Mouse (Mus musculus) ES-Bruce4 (cell line): ENCODE results near the gene Kirrel. TPM values are rescaled to one million over a fixed set of nuclear protein-coding genes. Genes with fewer than 3 reads are reported as not detected.

Experiments
- H3K27ac ChIP-seq: 2 replicates; pipeline ENCODE4 v1.5.1; 2012; ENCODE audit warnings: low read length, inconsistent platforms; ENCODE audit not compliant: insufficient read depth
- H3K27me3 ChIP-seq: 2 replicates; pipeline ENCODE4 v1.6.1; 2012; ENCODE audit warnings: mild to moderate bottlenecking, low read length, inconsistent platforms; ENCODE audit not compliant: control insufficient read depth, poor library complexity, insufficient read depth, severe bottlenecking
- H3K36me3 ChIP-seq: 2 replicates; pipeline ENCODE4 v1.6.1; 2012; ENCODE audit warnings: inconsistent platforms, mild to moderate bottlenecking, low read length, moderate library complexity; ENCODE audit not compliant: control insufficient read depth, poor library complexity, insufficient read depth, severe bottlenecking
- H3K4me1 ChIP-seq: one replicate; pipeline ENCODE4 v1.8.1; 2011; ENCODE audit warnings: low read length; ENCODE audit not compliant: control insufficient read depth, insufficient read depth
- H3K4me3 ChIP-seq: 2 replicates; pipeline ENCODE4 v1.5.1; 2011; ENCODE audit warnings: low read depth, mild to moderate bottlenecking, low read length
- H3K9ac ChIP-seq: 2 replicates; pipeline ENCODE4 v1.6.1; 2012; ENCODE audit warnings: low read depth, mild to moderate bottlenecking, inconsistent platforms; ENCODE audit not compliant: poor library complexity, severe bottlenecking
- H3K9me3 ChIP-seq: replicated peaks from 2 replicates; pipeline ENCODE4 v1.6.1; 2012; ENCODE audit warnings: mild to moderate bottlenecking, low read length, inconsistent platforms; ENCODE audit not compliant: control insufficient read depth, poor library complexity, insufficient read depth, severe bottlenecking
- CTCF ChIP-seq: IDR thresholded peaks from one replicate; pipeline ENCODE4 v1.8.1; 2011; ENCODE audit warnings: low read depth, low read length
- EP300 ChIP-seq: IDR thresholded peaks from 2 replicates; pipeline ENCODE4 v1.6.1; 2011; ENCODE audit warnings: low read depth, low read length; ENCODE audit not compliant: insufficient read depth
- POLR2A ChIP-seq: IDR thresholded peaks from one replicate; pipeline ENCODE4 v1.8.1; 2011; ENCODE audit warnings: low read length; ENCODE audit not compliant: insufficient read depth
- polyA plus RNA-seq: library from polyadenylated mRNA; stranded (reverse); fragments of >200 nt; gene quantifications from 2 replicates; pipeline ENCODE4 v1.2.4, GENCODE M21; 2011; ENCODE audit warnings: low read depth; ENCODE audit not compliant: missing spikeins, insufficient read depth, insufficient read length

Gene Kirrel
- polyA plus RNA-seq, 1 experiment, result 38.3 TPM

DNA sequence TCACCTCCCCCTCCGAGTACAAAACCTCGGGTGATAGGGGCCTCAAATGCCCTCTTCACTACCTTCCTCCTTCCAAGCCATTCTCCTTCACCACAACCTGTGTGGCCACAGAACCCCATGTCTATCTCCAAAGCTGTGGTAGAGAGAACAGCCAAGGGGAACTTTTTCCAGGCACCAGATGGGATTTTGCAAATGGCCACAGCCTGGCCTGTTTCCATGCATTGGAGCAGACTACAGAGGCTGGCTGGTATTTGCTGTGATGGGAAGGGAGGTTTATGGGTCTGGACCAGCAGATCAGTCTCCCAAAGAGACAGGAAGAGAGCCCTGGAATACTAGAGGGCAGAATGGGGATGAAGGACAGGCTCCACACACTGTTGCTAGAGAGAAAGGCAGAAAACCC lies 69.7 kb downstream of the Kirrel start:
- Histone ChIP-seq H3K9me3 (no peaks in the 10 kb centered on the region), H3K36me3 (no peaks in the 10 kb centered on the region), H3K4me3 (no peak overlapping the region), H3K27ac (no peak overlapping the region), H3K9ac (no peak overlapping the region), H3K4me1 (peaks cover 2% of the 10 kb centered on the region), H3K27me3 (no peaks in the 10 kb centered on the region)
- TF ChIP-seq CTCF, result no peak
- no peak for TF ChIP-seq POLR2A
- TF ChIP-seq EP300, result no peak

DNA sequence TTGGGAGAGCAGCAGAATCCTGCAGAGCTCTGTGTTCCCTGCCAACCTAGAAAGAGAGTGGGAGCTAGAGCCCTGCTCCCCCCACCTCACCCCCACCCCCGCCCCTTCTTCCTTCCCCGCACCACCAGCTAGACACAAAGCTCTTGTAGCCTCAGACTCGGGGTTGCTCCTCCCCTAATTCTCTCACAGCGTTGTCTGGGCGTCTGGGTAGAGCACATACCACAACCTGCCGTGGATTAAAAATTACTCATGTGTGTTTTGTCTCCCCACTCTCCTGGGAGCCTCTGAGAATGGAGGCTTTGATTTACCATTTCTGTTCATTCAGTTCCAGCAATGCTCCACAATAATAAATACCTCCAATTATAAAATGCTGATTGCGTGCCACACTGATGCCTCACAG lies 72.2 kb downstream of the Kirrel start:
- Histone ChIP-seq H3K4me1 (peaks cover 2% of the 10 kb centered on the region), H3K27me3 (no peaks in the 10 kb centered on the region), H3K36me3 (no peaks in the 10 kb centered on the region), H3K27ac (no peak overlapping the region), H3K4me3 (no peak overlapping the region), H3K9ac (no peak overlapping the region), H3K9me3 (no peaks in the 10 kb centered on the region)
- no peak for TF ChIP-seq CTCF
- no peak for TF ChIP-seq EP300
- no peak for TF ChIP-seq POLR2A

DNA sequence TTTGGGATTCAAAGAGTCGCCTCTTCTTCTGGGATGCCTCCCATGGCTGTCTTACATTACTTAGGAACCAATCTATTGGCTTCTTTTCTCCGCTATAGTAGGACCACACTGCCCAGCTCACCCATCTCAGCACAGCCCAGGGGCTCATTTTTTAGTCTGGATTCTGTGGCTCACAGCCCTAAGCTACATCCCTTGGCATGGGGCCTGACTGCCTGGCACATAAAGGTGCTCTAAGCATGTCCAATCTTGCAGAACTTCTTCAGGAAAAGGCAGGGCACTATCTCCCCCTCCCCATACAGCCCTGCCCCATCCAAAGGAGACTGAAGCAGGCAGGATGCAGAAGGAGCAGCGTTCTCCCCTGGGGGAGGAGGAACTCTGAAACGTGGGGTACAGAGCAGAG lies 73.6 kb downstream of the Kirrel start:
- TF ChIP-seq EP300 (no peak), POLR2A (no peak), CTCF (no peak)
- Histone ChIP-seq H3K36me3 (no peaks in the 10 kb centered on the region), H3K27me3 (no peaks in the 10 kb centered on the region), H3K4me3 (no peak overlapping the region), H3K4me1 (peaks cover 2% of the 10 kb centered on the region), H3K27ac (no peak overlapping the region), H3K9me3 (no peaks in the 10 kb centered on the region), H3K9ac (no peak overlapping the region)

DNA sequence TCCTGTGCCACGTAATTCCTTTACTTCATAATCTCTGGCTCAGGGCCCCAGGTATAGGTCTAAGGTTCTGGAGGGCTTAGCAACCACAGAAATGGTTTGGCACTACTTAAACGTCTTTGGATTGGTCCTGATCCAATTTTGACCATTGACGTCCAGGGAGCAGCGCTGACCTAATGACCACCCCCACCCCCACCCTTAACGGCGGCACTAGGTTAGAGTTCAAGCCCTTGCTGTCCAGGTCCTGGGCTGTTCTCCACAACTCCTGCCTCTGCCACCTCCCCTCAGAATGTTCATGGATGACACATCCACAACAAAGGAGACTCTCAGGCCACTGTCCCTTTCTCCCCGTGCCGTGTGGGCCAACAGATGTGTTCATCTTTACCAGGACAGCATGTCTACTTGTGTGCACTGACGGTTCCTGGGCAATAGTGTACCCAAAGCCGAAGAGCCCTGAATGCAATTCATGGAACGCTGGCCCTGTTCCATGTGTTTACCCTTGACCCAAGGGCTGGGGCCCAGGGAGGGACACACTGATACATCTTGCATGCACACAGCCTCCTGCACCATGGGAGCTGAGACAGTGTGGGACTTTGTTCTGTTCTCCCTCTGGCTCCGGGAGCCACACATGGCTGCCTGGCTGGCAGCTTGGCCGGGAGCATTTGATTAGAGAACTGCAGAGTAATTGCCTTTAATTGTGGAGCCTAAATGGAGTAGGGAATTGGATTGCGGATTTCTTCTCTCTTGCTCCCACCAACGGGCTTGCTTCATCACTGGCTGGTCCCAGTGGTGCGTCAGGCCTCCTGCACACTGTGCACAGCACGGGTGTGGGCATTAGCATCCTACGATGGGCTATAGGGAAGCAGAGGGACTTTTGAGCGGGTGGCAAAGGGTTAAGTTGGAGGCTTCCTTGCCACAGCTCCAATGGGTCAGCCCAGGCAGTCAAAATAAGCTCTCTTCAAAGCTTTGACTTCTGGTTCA lies 76.3 kb downstream of the Kirrel start:
- H3K27me3 ChIP-seq, result no peaks in the 10 kb centered on the region
- no peak overlapping the region for H3K4me3 ChIP-seq
- no peak overlapping the region for H3K9ac ChIP-seq
- no peak overlapping the region for H3K27ac ChIP-seq
- TF ChIP-seq CTCF, result no peak
- TF ChIP-seq POLR2A, result no peak
- TF ChIP-seq EP300, result no peak
- no peaks in the 10 kb centered on the region for H3K9me3 ChIP-seq
- H3K36me3 ChIP-seq, result no peaks in the 10 kb centered on the region
- peaks cover 6% of the 10 kb centered on the region for H3K4me1 ChIP-seq

DNA sequence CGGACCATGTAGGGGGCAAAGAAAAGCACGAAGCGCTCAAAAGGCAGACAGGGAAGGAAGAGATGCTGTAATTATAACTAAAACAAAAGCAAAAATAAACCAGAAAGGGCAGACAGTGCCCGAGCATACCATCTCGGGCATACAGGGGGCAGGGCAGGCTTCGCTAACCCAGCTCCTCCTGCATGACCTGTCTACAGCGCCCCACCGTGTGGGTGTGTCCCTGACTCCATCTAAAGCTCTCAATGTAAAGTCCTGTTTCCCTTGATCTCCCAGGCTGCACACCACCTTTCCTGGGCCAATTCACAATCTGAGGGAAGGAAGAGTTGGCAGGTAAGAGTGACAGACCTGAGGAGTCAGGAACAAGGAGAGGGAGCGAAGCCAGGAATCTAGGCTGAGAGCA lies 77.3 kb downstream of the Kirrel start:
- no peak for TF ChIP-seq POLR2A
- no peak for TF ChIP-seq EP300
- TF ChIP-seq CTCF, result no peak

DNA sequence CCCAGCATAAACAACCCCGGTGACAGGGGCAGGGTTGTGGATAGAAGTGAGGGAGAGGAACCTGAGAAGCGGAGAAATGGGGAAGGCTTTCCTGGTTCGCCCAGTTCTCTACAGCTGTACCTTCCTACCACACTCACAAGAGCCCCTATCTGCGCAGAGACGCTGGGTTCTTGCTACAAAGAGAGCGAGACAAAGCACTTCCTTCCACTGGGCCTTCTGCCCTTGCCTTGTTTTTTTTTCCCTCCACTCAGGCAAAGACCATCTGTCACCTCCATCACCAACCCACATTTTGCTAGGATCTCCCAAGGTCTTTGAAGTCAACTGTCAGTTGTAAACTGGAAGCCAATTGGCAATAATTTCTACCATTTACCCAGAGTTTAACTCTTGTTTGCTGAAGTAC lies 80.8 kb downstream of the Kirrel start:
- Histone ChIP-seq H3K9me3 (no peaks in the 10 kb centered on the region), H3K36me3 (no peaks in the 10 kb centered on the region), H3K27ac (no peak overlapping the region), H3K4me1 (peaks cover 5% of the 10 kb centered on the region), H3K4me3 (no peak overlapping the region), H3K9ac (no peak overlapping the region), H3K27me3 (no peaks in the 10 kb centered on the region)
- TF ChIP-seq POLR2A (no peak), EP300 (no peak), CTCF (no peak)

More for the DNA sequence above, 77.3 kb downstream of the Kirrel start:
- H3K36me3 ChIP-seq, result no peaks in the 10 kb centered on the region
- H3K9ac ChIP-seq, result no peak overlapping the region
- no peaks in the 10 kb centered on the region for H3K9me3 ChIP-seq
- H3K4me3 ChIP-seq, result no peak overlapping the region
- H3K27ac ChIP-seq, result no peak overlapping the region
- no peaks in the 10 kb centered on the region for H3K27me3 ChIP-seq
- H3K4me1 ChIP-seq, result peaks cover 5% of the 10 kb centered on the region
